Mouse (Mus musculus) midbrain, embryonic 12.5 days (tissue): ENCODE data around the gene E130114P18Rik. TPM values are rescaled to one million over a fixed set of nuclear protein-coding genes. Genes with fewer than 3 reads are reported as not detected.

Source experiments
- ATAC-seq: fragments of 200-750 bp; cut with Nextera tagmentation; 2 replicates; pipeline ENCODE4 v1.8.0; 2017; ENCODE audit warnings: low read depth, moderate TSS enrichment, moderate library complexity; ENCODE audit not compliant: low FRiP score
- H3K27ac ChIP-seq: fragments of 300-500 bp; sonication (generic); replicated peaks from 2 replicates; pipeline ENCODE4 v1.5.1; 2016; ENCODE audit warnings: mild to moderate bottlenecking
- H3K27me3 ChIP-seq: fragments of 300-500 bp; sonication (generic); 2 replicates; pipeline ENCODE4 v1.6.1; 2016; ENCODE audit warnings: mild to moderate bottlenecking
- H3K36me3 ChIP-seq: fragments of 300-500 bp; sonication (generic); 2 replicates; pipeline ENCODE4 v1.6.1; 2016
- H3K4me1 ChIP-seq: fragments of 300-500 bp; sonication (generic); 2 replicates; pipeline ENCODE4 v1.6.1; 2016
- H3K4me2 ChIP-seq: fragments of 300-500 bp; sonication (generic); replicated peaks from 2 replicates; pipeline ENCODE4 v1.6.1; 2016; ENCODE audit warnings: mild to moderate bottlenecking, moderate library complexity
- H3K4me3 ChIP-seq: fragments of 300-500 bp; sonication (generic); 2 replicates; pipeline ENCODE4 v1.5.1; 2016; ENCODE audit warnings: mild to moderate bottlenecking
- H3K9ac ChIP-seq: fragments of 300-500 bp; sonication (generic); replicated peaks from 2 replicates; pipeline ENCODE4 v1.6.1; 2016; ENCODE audit warnings: mild to moderate bottlenecking, moderate library complexity
- H3K9me3 ChIP-seq: fragments of 300-500 bp; sonication (generic); 2 replicates; pipeline ENCODE4 v1.6.1; 2016; ENCODE audit warnings: mild to moderate bottlenecking
- WGBS: fragments of 180-500 bp; shearing (Covaris S2); methylation state at CpG from one replicate; pipeline ENCODE4 v1.1.7; 2016; 5-methylcytosine and 5-hydroxymethylcytosine counted together
- polyA plus RNA-seq: library from polyadenylated mRNA; unstranded; fragments of >200 nt; fragmentation: Nextera tagmentation; extraction: Ambion mirVana; gene quantifications from 2 replicates; pipeline ENCODE4 v1.2.1, GENCODE M21; 2016

Gene E130114P18Rik
- polyA plus RNA-seq, 1 experiment from 2014 or later, result 11.5 TPM

DNA sequence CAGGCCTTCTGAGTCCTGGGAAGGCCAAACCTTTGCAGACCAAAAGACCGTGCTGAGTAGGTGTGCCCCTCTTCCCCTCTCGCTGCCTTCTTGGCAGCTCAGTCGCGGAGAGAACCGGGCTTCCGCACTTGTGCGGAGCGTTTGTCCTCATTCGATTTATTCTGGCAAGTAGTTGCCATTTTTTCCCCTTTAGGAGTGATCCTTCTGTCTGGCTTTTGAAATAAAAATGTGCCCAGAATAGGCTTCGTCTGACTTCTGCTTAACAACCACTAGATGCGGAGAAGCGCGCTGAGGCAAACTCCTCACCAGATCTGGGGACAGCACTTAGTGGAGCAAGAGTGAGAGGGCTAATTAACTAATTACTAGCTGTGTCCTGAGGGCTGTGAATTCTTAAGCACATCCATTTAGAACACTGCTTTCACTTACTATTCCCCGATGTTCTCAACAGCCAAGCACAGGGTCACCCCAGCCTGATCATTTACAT is 19.9 kb downstream of the E130114P18Rik start:
- ATAC-seq, result peak; percentile 58
- under 1% methylated on average over 14 of the region's 14 CpGs for WGBS
- peak overlapping the region; percentile 55 for H3K9ac ChIP-seq
- H3K4me2 ChIP-seq, result peak overlapping the region; percentile 64
- no peaks in the 10 kb centered on the region for H3K36me3 ChIP-seq
- H3K4me1 ChIP-seq, result peaks cover 22% of the 10 kb centered on the region
- H3K27me3 ChIP-seq, result peaks cover 63% of the 10 kb centered on the region
- H3K9me3 ChIP-seq, result no peaks in the 10 kb centered on the region
- peak overlapping the region; percentile 46 for H3K4me3 ChIP-seq
- H3K27ac ChIP-seq, result peak overlapping the region; percentile 25; the same call in 1 of the 2 replicates

DNA sequence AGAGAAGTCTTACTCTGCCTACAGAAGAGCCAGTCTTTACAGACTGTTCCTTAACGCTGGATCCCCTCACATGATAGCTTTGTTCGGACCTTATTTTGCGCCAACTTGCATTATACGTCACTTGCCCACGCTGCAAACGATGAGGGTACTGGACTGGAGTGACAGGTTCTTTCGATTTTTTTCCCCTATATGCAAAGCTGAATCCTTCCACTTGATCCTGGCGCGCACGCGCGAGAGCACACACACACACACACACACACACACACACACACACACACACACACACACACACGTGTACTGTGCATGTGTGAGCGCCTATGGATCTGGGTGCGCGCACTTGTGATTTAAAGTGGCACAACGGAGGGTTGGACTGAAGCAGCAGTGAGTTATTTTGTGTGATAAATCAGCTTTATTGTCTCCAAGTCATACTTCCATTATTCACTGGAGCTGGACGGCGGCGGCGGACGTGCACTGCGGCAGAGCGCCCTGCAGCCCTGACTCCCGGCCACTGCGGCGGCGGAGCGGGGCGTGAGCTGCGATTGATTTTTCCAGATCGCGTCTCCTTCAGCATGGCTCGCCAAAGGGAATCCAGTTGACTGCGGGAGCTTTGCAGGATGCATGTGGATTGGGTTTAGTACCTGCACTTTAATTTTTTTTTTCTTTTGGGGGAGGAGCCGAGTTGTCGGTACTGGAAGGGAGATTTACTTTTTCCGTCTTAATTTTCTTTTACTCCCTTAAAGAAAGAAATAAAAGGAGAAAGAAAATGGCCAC is 20.5 kb downstream of the E130114P18Rik start:
- Histone ChIP-seq H3K9ac (peak overlapping the region; percentile 55), H3K4me3 (peak overlapping the region; percentile 46), H3K9me3 (no peaks in the 10 kb centered on the region), H3K27me3 (peaks cover 69% of the 10 kb centered on the region), H3K4me1 (peaks cover 29% of the 10 kb centered on the region), H3K4me2 (peak overlapping the region; percentile 64), H3K27ac (peak overlapping the region; percentile 25), H3K36me3 (no peaks in the 10 kb centered on the region)
- whole genome bisulfite sequencing, result under 1% methylated on average over 38 of the region's 38 CpGs
- ATAC-seq, result peak; percentile 85

DNA sequence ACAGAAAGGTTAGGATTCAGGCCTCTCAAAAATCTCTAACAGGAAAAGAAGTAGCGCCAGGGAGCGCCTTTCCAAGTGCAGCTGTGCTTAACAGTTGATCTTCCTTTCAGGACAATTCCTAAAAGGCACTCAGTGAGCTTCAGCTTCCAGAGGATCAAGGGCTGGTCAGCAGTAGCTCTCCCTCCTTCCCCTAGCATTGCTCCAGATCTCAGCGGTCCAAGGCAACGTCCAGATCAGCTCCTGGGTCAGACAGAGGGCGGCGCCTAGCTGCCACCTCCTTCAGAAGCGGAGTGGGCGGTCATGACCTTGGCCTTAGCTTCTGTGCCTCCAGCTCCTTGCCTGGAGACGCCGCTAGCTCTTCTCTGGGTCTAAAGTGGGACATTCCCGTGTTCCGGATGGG is 23.6 kb downstream of the E130114P18Rik start:
- 4% methylated on average over 12 of the region's 12 CpGs for whole genome bisulfite sequencing
- ATAC-seq, result no peak
- Histone ChIP-seq H3K4me1 (peaks cover 44% of the 10 kb centered on the region), H3K4me3 (no peak overlapping the region), H3K27me3 (peaks cover 81% of the 10 kb centered on the region), H3K36me3 (no peaks in the 10 kb centered on the region), H3K9ac (no peak overlapping the region), H3K27ac (no peak overlapping the region), H3K9me3 (no peaks in the 10 kb centered on the region), H3K4me2 (0 out of 2 replicates have a peak overlapping the region, but pooled peaks have one; percentile 5)

- Histone ChIP-seq H3K27me3 (peaks cover 80% of the 10 kb centered on the region), H3K9me3 (no peaks in the 10 kb centered on the region), H3K4me3 (no peak overlapping the region), H3K9ac (no peak overlapping the region), H3K36me3 (no peaks in the 10 kb centered on the region), H3K4me2 (no peak overlapping the region), H3K27ac (no peak overlapping the region), H3K4me1 (peaks cover 40% of the 10 kb centered on the region)
- WGBS, result 5% methylated on average over 1 of the region's 1 CpGs
- ATAC-seq, result no peak
Observed at GRCm38 (mm10) chr4:97753521-97753920, 24.4 kb downstream of the E130114P18Rik start.

DNA sequence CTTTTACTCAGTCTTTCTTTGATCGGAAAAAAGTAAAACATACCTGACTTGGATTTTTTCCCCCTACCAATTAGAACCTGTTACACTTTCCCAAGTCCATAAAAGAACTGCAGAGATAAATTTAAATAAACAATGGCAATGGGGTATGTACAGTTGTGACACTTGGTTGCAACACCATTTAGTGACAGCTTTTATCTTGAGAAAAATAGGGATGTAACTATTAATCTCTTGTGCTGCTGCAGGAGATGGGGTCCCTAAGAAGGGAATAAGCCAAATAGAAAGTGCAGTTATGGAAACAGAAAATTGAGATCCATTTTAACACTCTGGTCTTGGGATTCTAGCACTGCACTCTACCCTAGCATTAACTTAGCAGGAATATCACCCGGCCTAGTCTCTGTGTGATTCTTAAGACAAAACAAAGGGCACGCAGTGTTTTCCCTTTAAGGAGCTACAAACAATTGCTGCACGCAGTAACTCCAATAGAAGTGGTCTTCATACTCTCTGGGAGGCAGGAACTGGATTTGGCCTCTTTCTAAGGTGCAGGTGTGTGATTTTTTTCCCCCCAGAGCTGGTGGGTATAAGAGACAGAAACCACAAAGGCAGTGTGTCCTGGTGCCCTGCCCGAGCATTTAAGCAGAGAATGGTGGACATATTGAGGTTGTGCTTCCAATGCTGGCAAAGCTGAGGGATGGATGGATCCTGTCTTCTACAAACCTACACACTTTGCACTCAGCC is 25.4 kb downstream of the E130114P18Rik start:
- 13% methylated on average over 5 of the region's 5 CpGs for WGBS
- Histone ChIP-seq H3K27me3 (peaks cover 82% of the 10 kb centered on the region), H3K27ac (no peak overlapping the region), H3K9me3 (no peaks in the 10 kb centered on the region), H3K4me3 (peak overlapping the region; percentile 40), H3K4me1 (peaks cover 32% of the 10 kb centered on the region), H3K4me2 (peak overlapping the region; percentile 71), H3K9ac (no peak overlapping the region), H3K36me3 (no peaks in the 10 kb centered on the region)
- no peak for ATAC-seq

DNA sequence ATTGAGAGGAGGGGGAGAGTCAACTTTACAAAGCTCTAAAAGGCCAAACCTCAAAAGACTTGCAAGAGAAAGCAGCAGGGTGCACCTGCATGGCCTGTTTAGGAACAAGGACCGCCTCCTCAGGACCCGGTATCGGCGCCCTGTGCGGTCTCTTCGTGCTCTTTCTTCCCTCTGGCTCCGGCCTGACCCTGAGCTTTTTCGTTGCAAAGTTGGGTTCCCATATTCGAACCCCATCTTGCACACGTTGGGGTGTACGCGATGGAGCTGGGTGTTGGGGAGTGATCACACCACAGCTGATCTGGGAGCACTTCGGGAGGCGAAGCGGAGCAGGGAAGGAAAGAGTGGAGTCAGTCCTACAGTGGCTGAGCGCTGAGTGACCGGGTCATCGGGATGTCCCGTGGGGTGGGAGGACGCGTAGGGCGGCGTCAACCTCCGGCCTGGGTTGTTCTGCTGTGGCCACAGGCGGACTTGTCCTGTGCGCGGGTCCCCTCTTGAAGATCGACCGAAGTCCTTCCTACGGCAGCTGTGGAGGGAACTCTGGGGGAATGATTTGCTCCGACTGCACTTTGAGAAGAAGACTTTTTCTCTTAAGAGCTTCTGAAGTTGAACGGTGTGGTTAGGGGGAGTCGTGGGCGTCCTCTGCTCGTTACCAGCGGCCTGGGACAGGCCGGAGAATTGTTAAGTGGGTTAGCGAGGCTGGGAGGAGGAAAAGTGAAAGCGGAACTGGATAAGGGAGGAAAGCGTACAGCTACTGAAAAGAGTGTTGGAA is 26.2 kb downstream of the E130114P18Rik start:
- peak overlapping the region; percentile 40 for H3K4me3 ChIP-seq
- no peaks in the 10 kb centered on the region for H3K9me3 ChIP-seq
- H3K27ac ChIP-seq, result peak overlapping the region; percentile 36; the same call in 1 of the 2 replicates
- H3K27me3 ChIP-seq, result peaks cover 84% of the 10 kb centered on the region
- H3K4me1 ChIP-seq, result peaks cover 29% of the 10 kb centered on the region
- peak; percentile 66 for ATAC-seq
- H3K4me2 ChIP-seq, result peak overlapping the region; percentile 71
- no peaks in the 10 kb centered on the region for H3K36me3 ChIP-seq
- peak overlapping the region; percentile 52 for H3K9ac ChIP-seq
- under 1% methylated on average over 40 of the region's 40 CpGs for WGBS

GRCm38 (mm10) chr4:97751030-97751482 is 26.8 kb downstream of the E130114P18Rik start:
- Histone ChIP-seq H3K9me3 (no peaks in the 10 kb centered on the region), H3K4me3 (peak overlapping the region; percentile 40), H3K4me2 (peak overlapping the region; percentile 71), H3K27me3 (peaks cover 83% of the 10 kb centered on the region), H3K4me1 (peaks cover 29% of the 10 kb centered on the region), H3K27ac (0 out of 2 replicates have a peak overlapping the region, but pooled peaks have one; percentile 36), H3K9ac (peak overlapping the region; percentile 52), H3K36me3 (no peaks in the 10 kb centered on the region)
- ATAC-seq, result peak; percentile 80
- 0% methylated on average over 20 of the region's 20 CpGs for WGBS

- no peak overlapping the region for H3K4me2 ChIP-seq
- H3K4me1 ChIP-seq, result peaks cover 33% of the 10 kb centered on the region
- no peak overlapping the region for H3K4me3 ChIP-seq
- no peaks in the 10 kb centered on the region for H3K9me3 ChIP-seq
- WGBS, result 44% methylated on average over 4 of the region's 4 CpGs
- H3K36me3 ChIP-seq, result no peaks in the 10 kb centered on the region
- H3K27me3 ChIP-seq, result peaks cover 77% of the 10 kb centered on the region
- ATAC-seq, result no peak
- H3K27ac ChIP-seq, result no peak overlapping the region
- no peak overlapping the region for H3K9ac ChIP-seq
Observed at GRCm38 (mm10) chr4:97750401-97750800, 27.5 kb downstream of the E130114P18Rik start.

- Histone ChIP-seq H3K9me3 (no peaks in the 10 kb centered on the region), H3K36me3 (no peaks in the 10 kb centered on the region), H3K27ac (no peak overlapping the region), H3K27me3 (peaks cover 37% of the 10 kb centered on the region), H3K9ac (peak overlapping the region; percentile 54), H3K4me2 (peak overlapping the region; percentile 77), H3K4me1 (peaks cover 13% of the 10 kb centered on the region), H3K4me3 (peak overlapping the region; percentile 41)
- WGBS, result 7% methylated on average over 18 of the region's 19 CpGs
- ATAC-seq, result peak; percentile 1; the same call in 1 of the 2 replicates
Observed at GRCm38 (mm10) chr4:97746106-97746900, 31.6 kb downstream of the E130114P18Rik start.

DNA sequence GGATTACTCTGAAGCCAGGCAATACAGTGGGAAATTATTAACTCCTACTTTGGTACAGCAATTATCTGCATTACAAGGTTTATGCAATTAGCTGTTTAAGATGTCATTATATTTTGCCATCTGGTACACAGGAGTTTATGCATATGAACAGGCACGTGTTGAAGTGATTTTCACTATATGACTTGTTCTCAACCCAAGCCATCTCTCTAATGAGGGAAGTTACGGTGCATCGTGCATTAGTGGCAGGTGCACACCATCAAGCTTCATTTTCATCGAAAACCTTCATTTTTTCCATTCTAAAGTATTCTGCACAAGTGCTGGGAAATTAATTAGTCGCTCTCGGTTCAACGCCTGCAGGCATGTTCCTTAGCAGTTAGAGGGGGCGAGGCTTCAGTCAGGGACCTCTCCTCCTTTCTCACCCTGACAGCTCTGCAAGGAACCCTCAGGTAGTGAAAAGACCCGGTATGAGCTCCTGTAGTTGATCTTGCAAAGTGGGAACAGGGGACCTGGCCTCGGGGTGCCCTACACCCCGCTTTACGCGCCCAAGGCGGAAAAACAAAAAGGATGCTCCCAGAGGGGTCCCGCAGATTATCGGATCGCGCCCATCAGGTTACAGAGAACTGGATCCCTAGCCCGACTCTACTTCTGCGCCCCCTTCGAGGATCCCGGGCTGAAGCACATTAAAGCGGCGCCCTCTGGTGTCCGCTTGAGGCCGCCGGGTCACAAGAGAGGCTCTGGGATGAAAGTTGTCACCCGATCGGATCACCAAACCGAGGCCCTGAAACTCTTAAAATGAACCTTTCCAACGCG is 32.4 kb downstream of the E130114P18Rik start:
- ATAC-seq, result peak; percentile 91
- H3K27me3 ChIP-seq, result peaks cover 31% of the 10 kb centered on the region
- H3K4me2 ChIP-seq, result peak overlapping the region; percentile 77
- 6% methylated on average over 32 of the region's 32 CpGs for WGBS
- H3K9ac ChIP-seq, result peak overlapping the region; percentile 54
- H3K9me3 ChIP-seq, result no peaks in the 10 kb centered on the region
- H3K4me3 ChIP-seq, result peak overlapping the region; percentile 41
- no peak overlapping the region for H3K27ac ChIP-seq
- H3K36me3 ChIP-seq, result no peaks in the 10 kb centered on the region
- peaks cover 6% of the 10 kb centered on the region for H3K4me1 ChIP-seq
